Mouse (Mus musculus): Measurements from ENCODE around the gene Nmu. TPM values are rescaled to one million over a fixed set of nuclear protein-coding genes. Genes with fewer than 3 reads are reported as not detected.
A peak's percentile ranks its signal among the peaks of the same experiment; 100 is the strongest.

Gene Nmu
- total RNA-seq (2017): not detected in 2 replicates

DNA sequence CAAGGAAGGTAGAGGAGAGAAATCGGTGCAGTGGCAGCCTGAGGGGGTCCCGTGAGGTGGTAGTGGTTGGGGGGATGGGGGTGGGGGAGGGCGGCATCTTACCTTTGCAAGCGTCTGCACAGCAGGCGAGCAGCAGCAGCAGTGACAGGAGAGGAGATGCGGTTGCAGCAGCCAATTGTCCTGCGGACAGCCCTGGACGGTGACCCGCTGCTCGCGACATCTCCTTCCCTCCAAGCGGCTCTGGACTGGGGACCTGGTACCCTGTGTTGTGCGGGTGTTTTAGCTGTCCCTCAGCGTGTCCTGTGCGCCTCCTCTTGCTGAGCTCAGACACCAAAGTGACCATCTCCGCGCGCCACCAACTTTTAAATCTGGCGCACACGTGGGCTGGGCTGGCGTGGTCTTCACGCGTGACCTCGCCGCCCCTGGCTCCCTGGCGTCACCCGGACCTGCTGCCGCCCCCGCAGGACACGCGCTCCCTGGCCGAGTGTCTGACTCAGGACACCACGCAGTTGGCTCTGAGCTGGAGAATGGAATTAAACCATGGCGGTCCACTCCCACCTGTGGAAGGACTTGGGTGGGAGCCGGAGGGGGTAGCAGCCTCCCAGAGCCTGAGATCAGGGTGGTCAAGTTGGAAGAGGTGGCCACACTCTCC is at the start of gene Nmu:
Nmu (minus strand) TSS at position 336 of the 652 bp plus-strand sequence.
- ATAC-seq (replicated peaks in 1 of 2; ENCODE audit: insufficient read depth in 1 of 2, low FRiP score in 2 of 2, low TSS enrichment in 1 of 2, low read depth in 1 of 2, poor library complexity in 2 of 2, severe bottlenecking in 2 of 2): peak in 1 of 2 experiments; percentile 17; a peak in 1 of 4 replicates

- ATAC-seq (replicated peaks in 1 of 2; ENCODE audit: insufficient read depth in 1 of 2, low FRiP score in 2 of 2, low TSS enrichment in 1 of 2, low read depth in 1 of 2, poor library complexity in 2 of 2, severe bottlenecking in 2 of 2): no peak
These were observed 48.1 kb upstream of the Nmu start for GRCm38 (mm10) chr5:76411697-76412096.

- no peak for ATAC-seq (replicated peaks in 1 of 2; ENCODE audit: insufficient read depth in 1 of 2, low FRiP score in 2 of 2, low TSS enrichment in 1 of 2, low read depth in 1 of 2, poor library complexity in 2 of 2, severe bottlenecking in 2 of 2)
These were observed 30.8 kb upstream of the Nmu start for GRCm38 (mm10) chr5:76394382-76394781.

GRCm38 (mm10) chr5:76389041-76389795 is 25.6 kb upstream of the Nmu start:
- ATAC-seq (replicated peaks in 1 of 2; ENCODE audit: insufficient read depth in 1 of 2, low FRiP score in 2 of 2, low TSS enrichment in 1 of 2, low read depth in 1 of 2, poor library complexity in 2 of 2, severe bottlenecking in 2 of 2): no peak

DNA sequence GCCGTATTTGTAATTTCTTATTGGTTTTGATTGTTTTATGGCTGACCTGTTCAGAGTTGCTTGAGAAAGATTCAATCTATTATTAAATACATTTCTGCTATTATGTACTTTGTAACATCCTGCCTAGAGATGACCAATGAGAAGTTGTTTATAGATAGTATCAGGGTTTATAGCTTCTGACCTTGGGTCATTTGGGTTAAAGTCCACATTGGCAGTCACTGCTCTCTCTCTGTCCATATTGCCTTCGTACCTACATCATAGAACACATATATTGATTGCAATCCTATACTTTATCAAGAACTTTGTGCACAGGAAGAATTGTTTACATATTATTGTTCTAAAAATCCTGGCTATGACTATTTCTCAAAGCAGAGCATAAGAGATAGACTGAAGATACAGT is 24.9 kb upstream of the Nmu start:
- no peak for ATAC-seq (replicated peaks in 1 of 2; ENCODE audit: insufficient read depth in 1 of 2, low FRiP score in 2 of 2, low TSS enrichment in 1 of 2, low read depth in 1 of 2, poor library complexity in 2 of 2, severe bottlenecking in 2 of 2)

- no peak for ATAC-seq (replicated peaks in 1 of 2; ENCODE audit: insufficient read depth in 1 of 2, low FRiP score in 2 of 2, low TSS enrichment in 1 of 2, low read depth in 1 of 2, poor library complexity in 2 of 2, severe bottlenecking in 2 of 2)
These were observed 20.1 kb upstream of the Nmu start for GRCm38 (mm10) chr5:76383673-76384072.

DNA sequence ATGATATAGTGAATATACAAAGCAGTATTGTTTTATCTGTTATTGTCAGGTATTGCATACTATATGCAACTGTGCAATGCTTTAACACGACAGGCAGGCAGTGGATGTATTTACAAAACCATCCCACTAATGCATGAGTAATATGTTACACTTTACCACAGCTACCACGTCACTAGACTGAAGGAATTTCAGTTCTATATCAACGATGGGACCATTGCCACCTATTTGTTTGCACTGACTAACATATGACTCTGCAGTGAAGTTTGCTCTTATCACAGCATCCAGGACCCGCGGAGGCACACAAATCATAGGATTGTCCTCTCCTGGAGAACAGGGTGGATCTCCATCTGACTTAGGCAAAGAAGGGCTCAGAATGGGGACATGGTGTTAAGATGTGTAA is 18.2 kb upstream of the Nmu start:
- no peak for ATAC-seq (replicated peaks in 1 of 2; ENCODE audit: insufficient read depth in 1 of 2, low FRiP score in 2 of 2, low TSS enrichment in 1 of 2, low read depth in 1 of 2, poor library complexity in 2 of 2, severe bottlenecking in 2 of 2)

DNA sequence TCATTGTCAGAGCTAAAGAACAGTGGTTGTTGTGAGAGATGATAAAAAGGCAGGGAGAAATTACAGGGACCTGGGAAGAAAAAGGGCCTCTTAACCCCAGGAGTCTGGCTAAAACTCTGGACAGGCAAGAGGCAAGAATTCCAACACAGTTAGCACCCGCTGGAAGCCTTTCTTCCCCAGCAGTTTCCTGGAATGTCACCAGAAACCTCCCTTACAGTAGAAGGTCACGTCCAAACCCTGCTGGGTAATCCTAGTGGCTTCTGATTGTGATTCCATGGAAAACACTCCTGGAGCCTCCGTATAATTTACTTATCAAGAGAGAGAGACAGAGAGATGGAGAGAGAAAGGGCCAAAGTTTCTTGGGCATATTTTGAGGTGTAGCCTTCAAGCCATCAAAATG is 15.6 kb upstream of the Nmu start:
- no peak for ATAC-seq (replicated peaks in 1 of 2; ENCODE audit: insufficient read depth in 1 of 2, low FRiP score in 2 of 2, low TSS enrichment in 1 of 2, low read depth in 1 of 2, poor library complexity in 2 of 2, severe bottlenecking in 2 of 2)

DNA sequence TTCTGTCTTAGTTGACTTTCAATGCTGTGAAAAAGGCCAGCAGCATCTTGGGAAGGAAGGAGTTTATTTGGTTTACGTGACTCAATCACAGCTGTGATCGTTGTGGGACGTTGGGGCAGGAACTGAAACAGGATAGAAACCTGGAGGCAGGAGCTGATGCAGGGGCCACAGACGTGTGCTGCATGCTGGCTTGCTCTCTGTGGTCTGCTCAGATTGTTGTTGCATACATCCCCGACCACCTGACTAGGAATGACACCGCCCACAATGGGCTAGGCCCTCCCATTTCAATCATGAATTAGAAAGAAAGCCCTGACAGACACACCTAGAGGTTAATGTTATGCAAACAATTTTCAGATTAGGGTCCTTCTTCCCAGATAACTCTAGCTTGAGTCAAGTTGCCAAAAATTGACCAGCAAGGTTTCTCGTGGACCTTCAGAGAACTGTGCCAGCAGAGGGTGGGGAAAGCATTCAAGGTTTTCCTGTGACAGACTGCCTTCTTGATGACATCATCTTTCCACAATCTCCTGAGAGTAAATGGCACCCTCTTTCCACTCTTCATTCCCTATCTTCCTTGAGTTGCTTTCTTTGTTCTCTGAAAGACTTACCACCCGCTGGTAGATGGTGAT is 5.7 kb upstream of the Nmu start:
- no peak for ATAC-seq (replicated peaks in 1 of 2; ENCODE audit: insufficient read depth in 1 of 2, low FRiP score in 2 of 2, low TSS enrichment in 1 of 2, low read depth in 1 of 2, poor library complexity in 2 of 2, severe bottlenecking in 2 of 2)

DNA sequence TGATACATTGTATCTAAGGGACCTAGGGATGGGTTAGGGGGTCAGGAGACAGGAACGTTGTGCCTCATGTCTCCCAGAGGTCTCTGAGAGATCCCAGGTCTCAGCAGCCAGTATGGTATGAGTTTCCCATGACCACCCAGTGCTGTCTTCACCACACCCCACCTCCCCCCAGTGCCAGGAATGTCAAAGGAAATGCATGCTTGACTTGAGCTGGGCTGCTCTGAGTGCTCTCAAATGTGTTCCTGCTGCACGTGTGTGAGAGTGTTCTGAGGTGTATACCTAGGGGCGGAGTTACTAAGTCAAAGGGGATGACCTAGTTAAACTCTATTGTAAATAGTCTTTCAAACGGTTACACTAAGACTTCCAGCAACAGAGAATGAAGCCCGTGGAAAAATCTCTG is 1.8 kb upstream of the Nmu start:
- no peak for ATAC-seq (replicated peaks in 1 of 2; ENCODE audit: insufficient read depth in 1 of 2, low FRiP score in 2 of 2, low TSS enrichment in 1 of 2, low read depth in 1 of 2, poor library complexity in 2 of 2, severe bottlenecking in 2 of 2)

- peak in 1 of 2 experiments; percentile 17; a peak in 1 of 4 replicates for ATAC-seq (replicated peaks in 1 of 2; ENCODE audit: insufficient read depth in 1 of 2, low FRiP score in 2 of 2, low TSS enrichment in 1 of 2, low read depth in 1 of 2, poor library complexity in 2 of 2, severe bottlenecking in 2 of 2)
These were observed 2.8 kb downstream of the Nmu start for GRCm38 (mm10) chr5:76360786-76361185.

GRCm38 (mm10) chr5:76360057-76360456 is 3.5 kb downstream of the Nmu start:
- no peak for ATAC-seq (replicated peaks in 1 of 2; ENCODE audit: insufficient read depth in 1 of 2, low FRiP score in 2 of 2, low TSS enrichment in 1 of 2, low read depth in 1 of 2, poor library complexity in 2 of 2, severe bottlenecking in 2 of 2)

- no peak for ATAC-seq (replicated peaks in 1 of 2; ENCODE audit: insufficient read depth in 1 of 2, low FRiP score in 2 of 2, low TSS enrichment in 1 of 2, low read depth in 1 of 2, poor library complexity in 2 of 2, severe bottlenecking in 2 of 2)
These were observed 11.5 kb downstream of the Nmu start for GRCm38 (mm10) chr5:76351953-76352611.

DNA sequence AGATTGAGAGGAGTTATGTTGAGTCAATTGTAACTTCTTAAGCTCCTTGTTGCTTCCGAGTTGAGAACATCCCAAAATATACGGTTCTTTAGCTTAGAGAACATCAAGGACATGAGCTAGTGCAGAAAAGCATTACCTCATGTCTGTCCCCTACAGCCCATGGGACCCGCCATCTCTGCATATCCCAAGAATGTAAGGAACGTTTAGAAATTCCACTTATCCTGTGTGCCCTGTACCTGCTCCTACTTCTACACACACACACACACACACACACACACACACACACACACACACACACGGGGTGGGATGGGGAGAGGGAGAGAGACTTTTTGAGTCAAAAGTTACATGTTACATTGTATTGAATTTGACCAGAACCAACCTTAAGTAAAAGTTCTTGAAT is 12.1 kb downstream of the Nmu start:
- no peak for ATAC-seq (replicated peaks in 1 of 2; ENCODE audit: insufficient read depth in 1 of 2, low FRiP score in 2 of 2, low TSS enrichment in 1 of 2, low read depth in 1 of 2, poor library complexity in 2 of 2, severe bottlenecking in 2 of 2)

GRCm38 (mm10) chr5:76346137-76346536 is 17.5 kb downstream of the Nmu start:
- ATAC-seq (replicated peaks in 1 of 2; ENCODE audit: insufficient read depth in 1 of 2, low FRiP score in 2 of 2, low TSS enrichment in 1 of 2, low read depth in 1 of 2, poor library complexity in 2 of 2, severe bottlenecking in 2 of 2): no peak

DNA sequence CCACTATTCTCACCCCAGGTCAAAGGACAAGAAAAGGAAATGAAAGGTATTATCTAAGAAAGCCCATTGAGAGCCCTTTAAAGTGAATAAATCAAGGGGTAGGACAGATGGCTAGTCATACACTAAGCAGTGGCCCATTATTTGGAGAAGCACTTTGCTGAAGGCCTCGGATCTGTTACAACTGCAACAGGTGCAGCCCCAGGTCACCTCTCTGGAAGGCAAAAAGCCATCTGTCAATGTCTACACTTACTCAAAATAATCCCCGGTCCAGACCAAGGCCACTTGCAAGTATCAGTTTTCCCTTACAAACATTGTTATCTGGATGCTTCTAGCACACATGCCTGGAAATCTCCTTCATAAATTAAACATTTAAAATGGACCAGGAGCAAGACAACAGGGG is 22.7 kb downstream of the Nmu start:
- ATAC-seq (replicated peaks in 1 of 2; ENCODE audit: insufficient read depth in 1 of 2, low FRiP score in 2 of 2, low TSS enrichment in 1 of 2, low read depth in 1 of 2, poor library complexity in 2 of 2, severe bottlenecking in 2 of 2): no peak

- ATAC-seq (replicated peaks in 1 of 2; ENCODE audit: insufficient read depth in 1 of 2, low FRiP score in 2 of 2, low TSS enrichment in 1 of 2, low read depth in 1 of 2, poor library complexity in 2 of 2, severe bottlenecking in 2 of 2): peak; percentile 65 to 85
These were observed 26.5 kb downstream of the Nmu start for GRCm38 (mm10) chr5:76337100-76337499.

DNA sequence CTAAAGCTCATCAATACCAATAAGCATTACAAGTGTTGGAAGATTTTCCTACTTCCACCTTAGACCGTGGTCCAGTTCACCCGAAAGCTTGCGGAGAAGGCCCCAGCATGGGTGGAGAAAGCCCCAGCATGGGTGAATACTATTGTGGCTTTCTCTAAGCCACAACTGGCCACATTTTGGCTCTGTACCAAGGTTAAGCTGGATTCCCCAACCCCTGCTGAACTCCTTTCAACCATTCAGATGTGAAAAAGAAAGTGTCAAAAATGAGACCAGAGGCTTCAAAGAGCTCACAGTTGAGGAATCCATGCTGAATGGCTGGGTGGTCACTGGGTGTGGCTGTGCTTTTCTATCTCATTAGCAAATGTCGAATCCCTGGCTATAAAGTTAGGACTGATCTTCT is 29.8 kb downstream of the Nmu start:
- ATAC-seq (replicated peaks in 1 of 2; ENCODE audit: insufficient read depth in 1 of 2, low FRiP score in 2 of 2, low TSS enrichment in 1 of 2, low read depth in 1 of 2, poor library complexity in 2 of 2, severe bottlenecking in 2 of 2): peak; percentile 71 to 72
